Mouse (Mus musculus) heart, embryonic 10.5 days (tissue): Measurements from ENCODE around the gene Msantd3. TPM values are rescaled to one million over a fixed set of nuclear protein-coding genes. Genes with fewer than 3 reads are reported as not detected.

Source experiments
- DNase-seq: peaks from one replicate; pipeline ENCODE4 v3.0.0-alpha.2; 2017; ENCODE audit warnings: low spot score
- H3K27ac ChIP-seq: fragments of 300-500 bp; sonication (generic); 2 replicates; pipeline ENCODE4 v1.5.1; 2016; ENCODE audit warnings: mild to moderate bottlenecking
- H3K27me3 ChIP-seq: fragments of 300-500 bp; sonication (generic); 2 replicates; pipeline ENCODE4 v1.6.1; 2016; ENCODE audit warnings: mild to moderate bottlenecking; ENCODE audit not compliant: poor library complexity, insufficient read depth, severe bottlenecking
- H3K36me3 ChIP-seq: fragments of 300-500 bp; sonication (generic); 2 replicates; pipeline ENCODE4 v1.6.1; 2016; ENCODE audit warnings: mild to moderate bottlenecking, moderate library complexity
- H3K4me1 ChIP-seq: fragments of 300-500 bp; sonication (generic); 2 replicates; pipeline ENCODE4 v1.6.1; 2016; ENCODE audit warnings: mild to moderate bottlenecking
- H3K4me3 ChIP-seq: fragments of 300-500 bp; sonication (generic); 2 replicates; pipeline ENCODE4 v1.5.1; 2016; ENCODE audit warnings: mild to moderate bottlenecking, moderate library complexity
- H3K9me3 ChIP-seq: fragments of 300-500 bp; sonication (generic); 2 replicates; pipeline ENCODE4 v1.6.1; 2016; ENCODE audit warnings: mild to moderate bottlenecking, moderate library complexity
- WGBS: fragments of 180-500 bp; shearing (Covaris S2); methylation state at CpG from one replicate; pipeline ENCODE4 v1.1.7; 2016; 5-methylcytosine and 5-hydroxymethylcytosine counted together
- polyA plus RNA-seq: library from polyadenylated mRNA; unstranded; fragments of >200 nt; fragmentation: Nextera tagmentation; extraction: Ambion mirVana; gene quantifications from 2 replicates; pipeline ENCODE4 v1.2.1, GENCODE M21; 2016

Msantd3 gene
- polyA plus RNA-seq, 1 experiment from 2014 or later = 32.3 TPM

- WGBS = 63% methylated on average over 7 of the region's 7 CpGs
- no peaks in the 10 kb centered on the region for H3K27me3 ChIP-seq
- no peaks in the 10 kb centered on the region for H3K9me3 ChIP-seq
- peaks cover 23% of the 10 kb centered on the region; the same call in 1 of the 2 replicates for H3K4me1 ChIP-seq
- DNase-seq = no peak
- no peak overlapping the region for H3K4me3 ChIP-seq
- H3K36me3 ChIP-seq = peaks cover 15% of the 10 kb centered on the region; the same call in 1 of the 2 replicates
- H3K27ac ChIP-seq = no peak overlapping the region
These were observed 51.1 kb downstream of the Msantd3 start for GRCm38 (mm10) chr4:48590862-48591261.

- no peaks in the 10 kb centered on the region for H3K27me3 ChIP-seq
- WGBS = 87% methylated on average over 3 of the region's 3 CpGs
These were observed 51.7 kb downstream of the Msantd3 start for GRCm38 (mm10) chr4:48591390-48591789.

GRCm38 (mm10) chr4:48592328-48592727 is 52.6 kb downstream of the Msantd3 start:
- Histone ChIP-seq H3K27ac (no peak overlapping the region), H3K4me1 (peaks cover 21% of the 10 kb centered on the region; the same call in 1 of the 2 replicates), H3K9me3 (no peaks in the 10 kb centered on the region), H3K4me3 (no peak overlapping the region), H3K36me3 (peaks cover 17% of the 10 kb centered on the region; the same call in 1 of the 2 replicates), H3K27me3 (no peaks in the 10 kb centered on the region)
- DNase-seq = no peak
- WGBS = 37% methylated on average over 5 of the region's 5 CpGs

More at GRCm38 (mm10) chr4:48591390-48591789, 51.7 kb downstream of the Msantd3 start:
- H3K36me3 ChIP-seq = peaks cover 17% of the 10 kb centered on the region; the same call in 1 of the 2 replicates
- no peak for DNase-seq
- H3K4me1 ChIP-seq = peaks cover 19% of the 10 kb centered on the region; the same call in 1 of the 2 replicates
- H3K9me3 ChIP-seq = no peaks in the 10 kb centered on the region
- H3K27ac ChIP-seq = no peak overlapping the region
- no peak overlapping the region for H3K4me3 ChIP-seq

DNA sequence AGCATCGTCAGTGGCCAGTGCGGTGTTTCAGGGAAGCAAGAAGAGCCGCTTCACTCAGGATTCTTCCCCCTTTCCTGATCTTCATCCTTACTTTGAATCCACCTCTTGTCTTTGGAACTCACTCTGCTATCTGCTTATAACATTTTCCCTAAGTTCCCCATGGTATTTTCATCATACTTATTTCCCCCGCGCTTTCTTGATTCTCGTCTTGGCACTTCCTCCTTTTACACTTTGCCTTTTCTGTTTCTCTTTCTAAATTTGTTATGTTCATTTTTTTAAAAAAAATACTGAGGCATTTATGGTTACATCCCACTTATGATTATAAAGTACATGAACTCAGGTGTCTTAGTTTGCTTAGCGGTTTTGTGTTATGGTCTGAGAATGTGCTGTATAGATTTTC is 53.1 kb downstream of the Msantd3 start:
- H3K9me3 ChIP-seq = no peaks in the 10 kb centered on the region
- no peak overlapping the region for H3K27ac ChIP-seq
- no peak for DNase-seq
- H3K27me3 ChIP-seq = no peaks in the 10 kb centered on the region
- H3K4me1 ChIP-seq = peaks cover 22% of the 10 kb centered on the region
- 87% methylated on average over 7 of the region's 7 CpGs for WGBS
- H3K36me3 ChIP-seq = peaks cover 14% of the 10 kb centered on the region; the same call in 1 of the 2 replicates
- H3K4me3 ChIP-seq = no peak overlapping the region

DNA sequence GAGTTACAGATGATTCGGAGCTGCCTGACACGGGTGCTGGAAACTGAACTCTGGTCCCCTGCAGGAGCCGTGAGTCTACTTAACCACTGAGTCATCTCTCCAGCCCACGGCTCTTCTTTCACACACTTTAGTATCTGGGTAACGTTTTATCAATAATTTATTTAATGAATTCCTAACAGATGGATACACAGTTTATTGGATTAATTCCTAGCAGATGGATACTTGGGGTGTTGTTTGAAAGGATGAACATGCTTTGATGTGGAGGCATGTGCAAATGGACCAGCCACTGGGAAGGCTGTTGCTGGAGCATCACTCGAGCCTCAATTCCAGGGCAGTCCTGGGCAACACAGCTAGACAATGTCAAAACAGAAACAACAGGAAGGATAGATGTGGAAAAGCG is 56.4 kb downstream of the Msantd3 start:
- 90% methylated on average over 7 of the region's 7 CpGs for WGBS
- DNase-seq = no peak
- no peak overlapping the region for H3K27ac ChIP-seq
- H3K4me3 ChIP-seq = no peak overlapping the region
- H3K4me1 ChIP-seq = peaks cover 26% of the 10 kb centered on the region
- no peaks in the 10 kb centered on the region for H3K9me3 ChIP-seq
- peaks cover 9% of the 10 kb centered on the region; the same call in 1 of the 2 replicates for H3K36me3 ChIP-seq
- H3K27me3 ChIP-seq = no peaks in the 10 kb centered on the region

GRCm38 (mm10) chr4:48605650-48606049 is 65.9 kb downstream of the Msantd3 start:
- Histone ChIP-seq H3K27ac (no peak overlapping the region), H3K4me1 (no peaks in the 10 kb centered on the region), H3K9me3 (no peaks in the 10 kb centered on the region), H3K27me3 (no peaks in the 10 kb centered on the region), H3K4me3 (no peak overlapping the region), H3K36me3 (peaks cover 24% of the 10 kb centered on the region; the same call in 1 of the 2 replicates)
- 76% methylated on average over 3 of the region's 3 CpGs for WGBS
- no peak for DNase-seq

GRCm38 (mm10) chr4:48609485-48609884 is 69.8 kb downstream of the Msantd3 start:
- H3K27ac ChIP-seq = no peak overlapping the region
- H3K4me3 ChIP-seq = no peak overlapping the region
- H3K27me3 ChIP-seq = no peaks in the 10 kb centered on the region
- 81% methylated on average over 9 of the region's 9 CpGs for WGBS
- H3K4me1 ChIP-seq = no peaks in the 10 kb centered on the region
- peaks cover 30% of the 10 kb centered on the region for H3K36me3 ChIP-seq
- no peak for DNase-seq
- H3K9me3 ChIP-seq = no peaks in the 10 kb centered on the region

- 93% methylated on average over 6 of the region's 6 CpGs for WGBS
- Histone ChIP-seq H3K36me3 (peaks cover 25% of the 10 kb centered on the region), H3K27me3 (no peaks in the 10 kb centered on the region), H3K9me3 (no peaks in the 10 kb centered on the region), H3K4me3 (no peak overlapping the region), H3K4me1 (no peaks in the 10 kb centered on the region), H3K27ac (no peak overlapping the region)
- DNase-seq = no peak
These were observed 70.5 kb downstream of the Msantd3 start for GRCm38 (mm10) chr4:48610251-48610650.

Other genes with a start within 250 kb of the Msantd3 start
- 46.5 and 62.0 TPM in 2 replicates for gene Tex10, start 66.5 kb upstream of the Msantd3 start, polyA plus RNA-seq
- gene Tmeff1, start 45.2 kb downstream of the Msantd3 start, polyA plus RNA-seq = 51.6 and 76.4 TPM in 2 replicates
- 0.89 and 1.1 TPM in 2 replicates for gene Cavin4, start 123.6 kb downstream of the Msantd3 start, polyA plus RNA-seq